Mouse (Mus musculus) CD4-positive, CD25-positive, alpha-beta regulatory T cell, adult 4 months (primary cell): ENCODE measurements around the gene Rasgef1c. TPM values are rescaled to one million over a fixed set of nuclear protein-coding genes. Genes with fewer than 3 reads are reported as not detected.
A peak's percentile ranks its signal among the peaks of the same experiment; 100 is the strongest.

ENCODE experiments used
- ATAC-seq: one replicate; pipeline ENCODE4 v1.8.0; 2017
- polyA plus RNA-seq, 2 experiments: library from polyadenylated mRNA; unstranded; fragments of 100-300 nt; shearing (Covaris generic); gene quantifications; one replicate each; pipeline ENCODE4 v1.2.1; 2017

The Rasgef1c gene
- polyA plus RNA-seq, 2 experiments from 2014 or later = 0.35 to 0.39 TPM

- peak; percentile 55 for ATAC-seq
These were observed 76.4 kb downstream of the Rasgef1c start for GRCm38 (mm10) chr11:49977963-49978568.

GRCm38 (mm10) chr11:49978935-49979334 is 77.3 kb downstream of the Rasgef1c start:
- no peak for ATAC-seq

- ATAC-seq = no peak
These were observed 79.1 kb downstream of the Rasgef1c start for GRCm38 (mm10) chr11:49980681-49981235.

- ATAC-seq = no peak
These were observed 79.8 kb downstream of the Rasgef1c start for GRCm38 (mm10) chr11:49981321-49981963.

- ATAC-seq = no peak
These were observed 80.5 kb downstream of the Rasgef1c start for GRCm38 (mm10) chr11:49982094-49982493.

- ATAC-seq = peak; percentile 72
These were observed 81.2 kb downstream of the Rasgef1c start for GRCm38 (mm10) chr11:49982881-49983280.

GRCm38 (mm10) chr11:49983875-49984552 is 82.4 kb downstream of the Rasgef1c start:
- peak; percentile 51 for ATAC-seq

GRCm38 (mm10) chr11:49985009-49985408 is 83.4 kb downstream of the Rasgef1c start:
- no peak for ATAC-seq

- no peak for ATAC-seq
These were observed 84.8 kb downstream of the Rasgef1c start for GRCm38 (mm10) chr11:49986277-49987036.

- peak; percentile 57 for ATAC-seq
These were observed 92.9 kb downstream of the Rasgef1c start for GRCm38 (mm10) chr11:49994536-49994935.

GRCm38 (mm10) chr11:49996398-49996797 is 94.8 kb downstream of the Rasgef1c start:
- no peak for ATAC-seq

GRCm38 (mm10) chr11:49997321-49997720 is 95.7 kb downstream of the Rasgef1c start:
- peak; percentile 66 for ATAC-seq

- ATAC-seq = no peak
These were observed 101.2 kb downstream of the Rasgef1c start for GRCm38 (mm10) chr11:50002853-50003252.

GRCm38 (mm10) chr11:50007776-50008175 is 106.1 kb downstream of the Rasgef1c start:
- no peak for ATAC-seq

- ATAC-seq = no peak
These were observed 106.6 kb downstream of the Rasgef1c start for GRCm38 (mm10) chr11:50008231-50008630.

GRCm38 (mm10) chr11:50013016-50013415 is 111.4 kb downstream of the Rasgef1c start:
- ATAC-seq = no peak

- ATAC-seq = no peak
These were observed 114.9 kb downstream of the Rasgef1c start for GRCm38 (mm10) chr11:50016503-50016902.

GRCm38 (mm10) chr11:50017511-50017910 is 115.9 kb downstream of the Rasgef1c start:
- ATAC-seq = peak; percentile 54

- ATAC-seq = no peak
These were observed 117.2 kb downstream of the Rasgef1c start for GRCm38 (mm10) chr11:50018848-50019247.

GRCm38 (mm10) chr11:50022085-50022484 is 120.5 kb downstream of the Rasgef1c start:
- ATAC-seq = no peak

- ATAC-seq = peak; percentile 32
These were observed 122.8 kb downstream of the Rasgef1c start for GRCm38 (mm10) chr11:50024445-50024832.

- peak; percentile 87 for ATAC-seq
These were observed 123.4 kb downstream of the Rasgef1c start, which contains the start of gene Rnf130 for GRCm38 (mm10) chr11:50024833-50025720. Rnf130 (plus strand) TSS chr11:50025346.
